Comparison of ENCODE assay signal across 6 mouse cellular contexts in genomic region chr2:135738022-135738780, GRCm38 (mm10).
A peak's percentile ranks its signal among the peaks of the same experiment; 100 is the strongest.
DNase-seq lines count a peak whose midpoint lies in the region; ATAC-seq lines count a peak whose summit lies in the region.
"Not testable (repeated sequence)": the region's sequence is repeated elsewhere in the genome, so short reads cannot be mapped to it uniquely, and the experiment has no call there.

No protein-coding gene starts in this region.

- peak; percentile 56 for DNase-seq in Muller cell, postnatal 12 days (ENCODE audit: inconsistent ontology term)
- peak; percentile 85 for DNase-seq in heart, adult 11 months

- H3K4me1 ChIP-seq in brown adipose tissue, adult 24 weeks (ENCODE audit: control insufficient read depth, insufficient read depth, insufficient read length, low read length) = peaks cover 38% of the 10 kb centered on the region
- H3K4me1 ChIP-seq in kidney, embryonic 14.5 days (ENCODE audit: control insufficient read depth, insufficient read depth, low read length) = not testable (repeated sequence)
- H3K4me1 ChIP-seq in kidney, embryonic 16.5 days (ENCODE audit: insufficient read depth, low read length) = peaks cover 16% of the 10 kb centered on the region

- WGBS in kidney, embryonic 14.5 days = 45% methylated on average over 7 of the region's 7 CpGs
- WGBS in kidney, embryonic 16.5 days = 42% methylated on average over 7 of the region's 7 CpGs
- whole genome bisulfite sequencing in macrophage (ENCODE audit: missing documents) = 88% methylated on average over 7 of the region's 7 CpGs

- not testable (repeated sequence) for H3K4me2 ChIP-seq in kidney, embryonic 14.5 days (replicated peaks; ENCODE audit: low read depth, low read length); kidney, embryonic 16.5 days (replicated peaks; ENCODE audit: low read depth, low read length)

- not testable (repeated sequence) for H3K4me3 ChIP-seq in brown adipose tissue, adult 24 weeks (ENCODE audit: insufficient read depth, low read depth, low read length); kidney, embryonic 14.5 days (ENCODE audit: low read length); kidney, embryonic 16.5 days (ENCODE audit: low read length); macrophage (ENCODE audit: inconsistent target)

- not testable (repeated sequence) for H3K9ac ChIP-seq in kidney, embryonic 14.5 days (ENCODE audit: low read depth, low read length); kidney, embryonic 16.5 days (replicated peaks; ENCODE audit: low read length)

- ATAC-seq in kidney, embryonic 14.5 days (ENCODE audit: low FRiP score, low TSS enrichment) = peak; percentile 65
- ATAC-seq in kidney, embryonic 16.5 days (ENCODE audit: low FRiP score, low TSS enrichment) = peak; percentile 36

- not testable (repeated sequence) for H3K79me2 ChIP-seq in macrophage (ENCODE audit: inconsistent target)

- not testable (repeated sequence) for H3K27me3 ChIP-seq in kidney, embryonic 14.5 days (ENCODE audit: control insufficient read depth, insufficient read depth, low read length); kidney, embryonic 16.5 days (ENCODE audit: insufficient read depth, low read length)

- peak overlapping the region; percentile 70 for H3K27ac ChIP-seq in brown adipose tissue, adult 24 weeks (replicated peaks; ENCODE audit: low read depth, low read length)
- not testable (repeated sequence) for H3K27ac ChIP-seq in kidney, embryonic 14.5 days (ENCODE audit: low read depth, low read length)
- peak overlapping the region; percentile 32; the same call in 1 of the 2 replicates for H3K27ac ChIP-seq in kidney, embryonic 16.5 days (ENCODE audit: low read length)
- 0 out of 2 replicates have a peak overlapping the region, but pooled peaks have one; percentile 19 for H3K27ac ChIP-seq in macrophage

- H3K9me3 ChIP-seq in kidney, embryonic 14.5 days (ENCODE audit: control insufficient read depth, low read length); kidney, embryonic 16.5 days (ENCODE audit: low read length): not testable (repeated sequence)

- not testable (repeated sequence) for H3K36me3 ChIP-seq in kidney, embryonic 14.5 days (ENCODE audit: control insufficient read depth, insufficient read depth, low read length); kidney, embryonic 16.5 days (ENCODE audit: insufficient read depth, low read length); macrophage (ENCODE audit: inconsistent target)
